Mouse (Mus musculus) C2C12 (cell line): Measurements from ENCODE around the gene Khdc4.

Experiments used
- CEBPB ChIP-seq: IDR thresholded peaks from one replicate; pipeline ENCODE4 v1.6.1; 2011; ENCODE audit warnings: low read depth, mild to moderate bottlenecking, control low read depth, moderate library complexity
- CTCF ChIP-seq: IDR thresholded peaks from one replicate; pipeline ENCODE4 v1.5.1; 2011; ENCODE audit not compliant: control insufficient read depth, insufficient read depth, insufficient read length
- FOSL1 ChIP-seq: IDR thresholded peaks from one replicate; pipeline ENCODE4 v1.8.0; 2011; ENCODE audit warnings: mild to moderate bottlenecking, low read length; ENCODE audit not compliant: poor library complexity, insufficient read depth, severe bottlenecking
- MAX ChIP-seq: IDR thresholded peaks from one replicate; pipeline ENCODE4 v1.6.1; 2011; ENCODE audit warnings: mild to moderate bottlenecking, control low read depth
- MYOD1 ChIP-seq: IDR thresholded peaks from one replicate; pipeline ENCODE4 v1.6.1; 2011; ENCODE audit warnings: low read depth; ENCODE audit not compliant: control insufficient read depth, insufficient read length
- MYOG ChIP-seq: IDR thresholded peaks from one replicate; pipeline ENCODE4 v1.6.1; 2011; ENCODE audit not compliant: control insufficient read depth, insufficient read length; ENCODE audit errors: extremely low read depth
- USF1 ChIP-seq: IDR thresholded peaks from one replicate; pipeline ENCODE4 v1.6.1; 2011; ENCODE audit warnings: low read depth, mild to moderate bottlenecking, control low read depth, moderate library complexity

DNA sequence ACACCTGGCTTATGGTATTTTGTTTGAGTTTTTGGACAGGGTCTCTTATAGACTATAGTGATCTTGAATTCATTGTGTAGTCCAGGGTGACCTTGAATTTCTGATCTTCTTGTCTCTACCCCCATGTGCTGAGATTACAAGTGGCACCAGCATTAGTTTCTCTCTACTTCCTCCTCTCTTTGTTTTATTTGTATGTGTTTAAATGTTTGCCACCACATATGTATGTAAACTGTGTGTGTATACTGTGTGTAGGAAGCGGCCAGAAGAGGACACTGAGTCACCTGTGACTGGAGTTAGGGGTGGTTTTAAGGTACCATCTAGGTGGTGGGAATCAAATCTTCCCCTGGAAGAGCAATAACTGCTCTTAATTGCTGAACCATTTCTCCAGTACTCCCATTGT is 12.4 kb downstream of the Khdc4 start:
- TF ChIP-seq USF1 (no peak), MYOD1 (no peak), CTCF (no peak), MYOG (no peak), MAX (no peak), CEBPB (no peak), FOSL1 (no peak)
